Mouse (Mus musculus) lung, postnatal 36 days (tissue): Measurements from ENCODE around the gene Gale.
A peak's percentile ranks its signal among the peaks of the same experiment; 100 is the strongest.
"Not testable (repeated sequence)": the region's sequence is repeated elsewhere in the genome, so short reads cannot be mapped to it uniquely, and the experiment has no call there.

Experiments
- DNase-seq: peaks from one replicate; pipeline ENCODE4 v3.0.0; 2022; ENCODE audit warnings: mixed read lengths

Gene Gale

DNA sequence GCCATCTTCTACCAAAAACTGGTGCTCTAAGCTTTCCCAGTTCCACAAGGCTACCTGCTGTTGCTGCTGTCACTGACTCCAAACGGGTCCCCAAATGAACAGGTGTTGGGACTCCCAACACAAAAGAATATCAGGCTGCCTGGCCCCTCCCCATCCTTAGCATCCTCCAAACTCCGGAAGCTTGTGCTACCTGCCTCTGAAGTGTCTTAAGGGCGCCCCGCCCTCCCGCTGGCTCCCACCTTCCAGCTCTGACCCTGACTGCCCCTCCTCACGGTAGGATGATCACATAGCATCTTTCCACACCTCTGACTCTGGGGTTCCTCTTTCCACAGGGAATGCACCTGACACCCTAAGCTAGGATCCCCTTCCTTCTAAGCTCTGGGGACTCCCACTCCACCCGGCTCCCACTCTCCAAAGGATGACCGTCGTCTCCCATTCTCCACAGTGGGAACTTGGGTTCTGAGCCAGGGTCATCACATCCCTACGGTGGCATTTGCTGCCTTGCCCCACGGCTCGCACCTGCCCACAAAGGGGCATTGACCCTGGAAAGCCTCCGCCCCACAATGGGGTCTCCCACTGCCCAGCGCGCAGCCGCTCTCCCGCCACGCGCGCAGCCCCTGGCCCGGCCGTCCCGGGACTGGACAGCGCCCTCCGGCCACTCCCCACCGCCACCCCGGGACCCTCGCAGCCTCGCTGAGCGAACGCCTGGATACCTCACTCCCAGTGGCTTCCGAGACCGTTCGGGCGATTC, 8.5 kb downstream of the Gale start:
- no peak for DNase-seq

DNA sequence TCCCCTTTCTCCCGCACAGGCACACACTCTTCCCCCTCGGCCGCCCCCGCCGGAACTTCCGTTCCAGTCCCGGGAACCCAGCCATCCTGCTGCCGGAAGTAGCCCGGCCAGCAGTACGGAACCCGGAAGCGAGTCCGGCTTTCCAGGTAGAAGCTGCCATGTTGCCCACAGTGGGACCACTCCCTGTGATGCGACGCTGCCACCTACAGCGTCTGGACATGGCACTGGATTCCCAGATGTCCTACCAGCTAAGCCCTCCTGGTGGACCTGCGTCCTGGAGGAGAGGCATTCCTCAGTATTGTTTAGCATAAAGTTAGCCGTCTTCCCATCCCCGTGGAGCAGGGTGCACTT, 9.0 kb downstream of the Gale start, which contains the start of gene Lypla2:
Lypla2 (minus strand) TSS at position 71 of the 351 bp plus-strand sequence.
- peak; percentile 92 for DNase-seq

DNA sequence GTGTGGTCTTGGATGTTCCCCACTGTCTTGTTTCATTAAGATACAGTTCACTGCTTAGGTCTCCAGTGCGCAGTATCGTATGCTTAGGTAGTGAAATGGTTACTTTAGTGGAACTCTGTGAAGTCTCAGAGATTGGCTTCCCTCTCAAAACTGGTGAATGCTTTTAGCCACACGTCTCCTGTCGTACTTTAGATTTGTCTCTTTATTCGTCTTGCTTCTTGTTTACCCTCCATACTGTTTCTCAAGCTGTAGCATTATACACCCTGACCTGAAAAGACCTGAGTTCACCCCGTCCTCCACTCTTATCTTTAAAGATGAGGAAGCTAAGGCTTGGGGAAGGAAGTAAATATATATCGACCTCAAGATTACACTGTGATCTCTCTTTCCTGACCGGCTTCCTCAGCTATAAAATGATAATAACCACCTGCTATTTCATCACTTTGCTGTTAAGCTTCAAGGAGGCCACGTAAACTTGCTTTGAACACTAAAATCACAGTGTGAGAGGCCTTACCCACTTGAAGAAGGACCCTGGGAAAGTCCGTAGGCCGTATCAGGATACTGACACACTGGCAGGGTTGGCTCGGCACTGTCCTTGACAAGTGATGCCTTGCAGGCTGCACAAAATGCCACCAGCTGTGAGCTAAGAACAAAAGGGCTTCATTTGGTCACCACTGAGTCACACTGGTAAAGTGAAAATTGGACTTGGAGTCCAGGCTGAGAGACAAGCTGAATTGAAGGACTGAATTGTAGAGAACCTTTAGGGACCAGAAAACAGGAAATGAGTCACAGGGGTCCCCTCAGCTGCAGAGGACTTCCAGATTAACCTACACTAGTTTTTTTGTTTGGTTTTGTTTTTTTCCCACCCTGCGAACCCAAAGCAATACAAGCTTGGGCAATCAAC, 9.6 kb downstream of the Gale start:
- DNase-seq, result no peak

DNA sequence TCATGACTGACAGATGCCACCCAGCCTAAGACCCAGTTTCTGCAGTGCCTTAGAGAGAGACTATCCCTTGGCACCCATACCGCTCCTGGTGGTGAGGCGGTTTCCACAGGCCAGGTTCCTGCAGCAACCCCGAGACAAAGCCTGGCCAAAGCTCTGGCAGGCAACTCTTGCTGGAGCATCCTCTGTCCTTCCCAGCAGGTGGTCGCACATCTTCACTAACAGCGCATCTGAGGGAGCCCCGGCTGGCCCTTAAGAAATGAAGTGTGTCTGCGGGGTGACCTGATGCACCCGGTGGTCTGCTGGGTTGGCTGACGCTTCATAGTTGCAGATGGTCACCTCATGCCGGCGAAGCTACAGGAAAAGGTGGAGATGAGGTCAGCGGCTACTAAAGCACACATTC, 12.6 kb downstream of the Gale start:
- DNase-seq, result no peak

GRCm38 (mm10) chr4:135980223-135980622, 16.7 kb downstream of the Gale start:
- DNase-seq, result not testable (repeated sequence)

DNA sequence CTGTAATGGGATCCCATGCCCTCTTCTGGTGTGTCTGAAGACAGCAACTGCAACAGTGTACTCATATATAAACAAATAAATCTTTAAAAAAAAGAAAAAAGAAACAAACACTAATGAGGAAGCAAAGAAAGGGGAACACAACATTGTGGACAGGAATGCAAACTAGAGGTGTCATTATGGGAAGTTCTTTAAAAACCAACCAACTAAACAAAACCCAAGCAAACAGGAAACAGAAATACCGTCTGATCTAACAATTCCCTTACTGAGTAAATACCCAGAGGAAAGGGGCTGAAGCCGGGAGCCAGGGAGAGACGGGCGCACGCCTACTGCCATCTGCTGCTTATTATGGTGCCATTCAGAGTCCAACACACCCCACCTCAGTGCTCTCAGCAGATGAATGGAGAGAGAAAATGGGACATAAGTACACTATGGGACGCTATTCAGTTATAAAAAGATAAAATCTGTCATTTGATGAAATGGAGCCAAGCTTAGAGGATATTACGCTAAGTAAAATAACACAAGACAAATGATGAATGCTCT, 18.1 kb downstream of the Gale start:
- no peak for DNase-seq

- no peak for DNase-seq
Measured at GRCm38 (mm10) chr4:135984556-135984955, 21.0 kb downstream of the Gale start.

DNA sequence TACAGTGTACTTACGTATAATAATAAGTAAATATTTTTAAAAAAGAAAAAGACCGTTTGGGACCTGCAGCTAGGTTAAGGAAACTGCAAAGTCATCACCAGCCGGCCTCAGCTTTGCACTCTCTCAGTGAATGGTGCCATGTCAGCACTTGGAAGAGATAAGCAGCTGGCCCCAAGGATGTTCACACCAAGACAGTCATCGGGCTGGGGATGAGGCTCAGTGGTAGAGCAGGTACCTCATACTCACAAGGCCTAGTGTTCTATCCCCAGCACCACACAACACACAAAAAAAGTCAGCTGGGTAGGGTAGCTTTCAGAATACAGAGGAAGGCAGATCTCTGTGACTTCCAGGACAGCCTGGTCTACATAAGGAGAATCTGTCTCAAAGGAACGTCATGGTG, 21.7 kb downstream of the Gale start:
- no peak for DNase-seq

GRCm38 (mm10) chr4:135985769-135986168, 22.2 kb downstream of the Gale start:
- DNase-seq, result no peak

DNA sequence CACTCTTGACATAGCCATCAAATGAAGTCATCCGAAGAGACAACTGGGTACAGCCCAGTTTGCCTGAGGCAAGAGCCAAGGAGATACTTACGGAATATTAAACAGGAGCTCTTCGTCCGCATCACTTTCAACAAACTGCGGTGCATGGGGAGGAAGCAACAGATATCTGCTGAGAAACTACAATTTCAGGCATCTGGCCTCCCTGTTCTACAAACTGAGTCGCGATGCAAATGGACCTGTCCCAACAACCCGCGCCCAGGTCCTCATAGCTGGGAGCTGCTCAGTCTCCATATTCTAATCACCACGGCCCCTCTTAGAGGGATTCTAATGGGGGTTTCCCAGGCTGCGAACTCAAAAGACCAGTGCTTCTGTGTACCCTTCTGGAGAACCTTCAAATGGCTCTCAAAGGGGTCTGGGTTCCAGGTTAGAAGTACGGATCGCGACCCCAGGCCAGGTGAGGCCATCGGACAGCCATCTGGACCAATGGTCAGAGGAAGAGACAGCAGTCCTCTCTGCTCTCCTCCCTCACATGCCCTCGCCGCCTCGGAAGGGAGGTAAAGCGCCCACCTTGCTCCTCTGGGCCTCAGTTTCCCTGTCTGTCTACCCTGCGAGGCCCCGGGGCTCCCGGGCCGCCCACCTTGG, 22.9 kb downstream of the Gale start:
- DNase-seq, result no peak

DNA sequence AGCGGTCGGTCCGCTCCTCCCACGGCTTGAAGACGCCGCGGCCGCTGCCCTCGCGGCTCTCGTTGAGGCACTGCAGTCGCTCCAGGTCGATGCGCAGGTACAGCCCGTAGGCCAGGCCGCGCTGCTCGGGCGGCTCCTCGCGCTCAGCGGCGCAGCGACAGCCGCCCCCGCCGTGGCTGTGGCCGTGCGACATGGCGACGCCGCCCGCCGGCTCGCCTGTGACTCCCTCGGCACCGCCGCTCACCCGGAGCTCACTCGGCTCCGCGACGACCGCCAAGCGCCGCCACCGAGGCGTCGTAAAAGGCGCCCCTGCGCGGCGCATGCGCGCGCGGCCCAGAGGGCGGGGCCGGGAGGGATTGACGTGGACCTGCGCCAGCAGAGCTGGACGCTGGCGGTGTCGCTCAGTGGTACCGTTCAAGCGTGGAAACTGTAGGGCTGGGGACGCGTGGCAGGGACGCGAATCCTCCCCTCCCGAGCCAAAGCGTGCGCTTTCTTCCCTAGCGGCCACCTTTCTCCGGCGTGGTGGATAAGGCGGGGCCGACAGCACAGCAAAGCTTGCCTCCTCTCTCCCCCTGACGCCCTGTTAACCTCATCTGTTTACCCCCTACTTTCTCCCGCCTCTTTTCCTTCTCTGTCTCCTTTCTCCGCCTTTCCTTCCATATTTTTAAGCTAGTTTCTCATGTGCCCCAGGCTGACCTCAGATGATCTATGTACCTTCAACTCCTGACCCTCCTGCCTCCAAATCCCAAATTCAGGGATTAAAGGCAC, 23.6 kb downstream of the Gale start, which contains the start of gene Pithd1:
Pithd1 (minus strand) TSS at position 322 of the 768 bp plus-strand sequence.
- DNase-seq, result peak; percentile 94

DNA sequence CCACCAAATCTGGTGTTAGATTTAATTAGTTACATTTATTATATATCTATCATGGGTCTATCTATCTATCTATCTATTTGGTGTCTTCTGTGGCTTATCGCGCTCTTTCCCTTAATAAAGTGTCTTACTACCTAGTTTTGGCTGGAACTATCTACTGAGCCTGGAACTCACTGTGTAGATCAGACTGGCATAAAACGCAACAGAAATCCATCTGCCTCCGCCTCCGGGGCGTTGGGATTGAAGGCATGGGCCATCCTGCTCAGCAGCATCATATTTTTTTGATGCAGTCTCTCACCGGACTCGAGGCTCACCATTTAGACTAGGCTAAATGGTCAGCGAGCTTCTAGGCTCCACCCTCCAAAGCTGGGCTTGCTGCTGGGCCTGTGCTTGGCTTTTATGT, 24.2 kb downstream of the Gale start:
- no peak for DNase-seq

DNA sequence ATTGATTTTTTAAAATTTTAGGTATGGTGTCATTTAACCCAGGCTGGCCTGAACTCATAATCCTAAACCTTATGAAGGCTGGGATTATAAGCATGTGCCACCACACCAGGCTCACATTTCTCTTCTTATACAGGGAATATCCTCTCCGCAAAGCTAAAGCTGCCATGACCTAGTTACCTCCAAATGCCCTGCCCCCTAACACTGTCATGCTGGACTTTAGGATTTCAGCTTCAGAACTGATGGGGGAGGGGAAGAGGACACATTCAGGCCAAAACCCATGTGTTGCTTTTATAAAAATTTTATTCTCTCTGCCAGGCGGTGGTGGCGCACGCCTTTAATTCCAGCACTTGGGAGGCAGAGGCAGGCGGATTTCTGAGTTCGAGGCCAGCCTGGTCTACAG, 30.4 kb downstream of the Gale start:
- no peak for DNase-seq

- no peak for DNase-seq
Measured at GRCm38 (mm10) chr4:135995118-135995517, 31.6 kb downstream of the Gale start.

DNA sequence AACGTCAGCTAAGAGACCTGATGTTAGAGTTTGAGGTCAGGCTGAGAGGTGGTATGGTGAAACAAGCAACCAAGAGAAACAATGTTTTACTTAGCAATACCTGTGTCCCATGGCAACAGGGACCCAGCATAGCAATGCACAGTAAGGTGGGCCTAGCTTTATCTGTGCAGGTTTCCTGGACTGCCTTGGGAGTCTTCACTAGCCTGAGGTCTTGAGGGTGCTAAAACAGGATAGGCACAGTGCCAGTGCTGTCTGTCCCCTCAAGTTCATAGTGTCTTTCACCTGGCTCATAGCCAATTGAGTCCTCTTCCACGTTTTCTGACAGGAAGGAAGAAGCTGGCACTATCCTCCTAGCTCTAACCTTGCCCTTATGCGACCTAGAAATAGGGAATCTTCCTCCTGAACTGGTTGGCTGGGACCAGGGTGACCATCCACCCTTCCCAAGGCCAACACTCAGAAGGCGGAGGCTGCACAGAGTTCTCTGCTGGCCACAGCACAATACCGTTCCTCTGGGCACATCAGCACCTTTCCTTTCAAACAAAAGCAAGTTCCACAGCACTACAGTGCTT, 40.7 kb downstream of the Gale start:
- no peak for DNase-seq

DNA sequence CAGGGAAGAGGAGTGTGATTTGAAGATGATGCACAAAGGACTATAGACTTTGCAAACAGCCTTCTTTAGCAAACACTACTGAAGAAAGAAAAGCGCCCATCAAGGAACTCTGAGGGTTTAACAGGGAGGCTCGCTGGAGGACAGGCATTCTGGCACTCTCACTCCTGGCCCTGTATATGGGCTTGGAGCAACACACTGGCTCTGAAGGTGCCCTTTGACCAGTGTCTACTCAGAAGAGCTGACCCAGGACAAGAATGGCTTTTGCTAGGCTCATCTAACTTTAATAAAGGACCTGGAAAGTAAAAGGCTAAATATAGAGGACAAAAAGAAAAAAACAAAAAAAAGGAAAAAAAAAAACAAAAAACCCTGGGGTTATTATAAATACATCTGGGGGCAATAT, 41.4 kb downstream of the Gale start:
- DNase-seq, result no peak

DNA sequence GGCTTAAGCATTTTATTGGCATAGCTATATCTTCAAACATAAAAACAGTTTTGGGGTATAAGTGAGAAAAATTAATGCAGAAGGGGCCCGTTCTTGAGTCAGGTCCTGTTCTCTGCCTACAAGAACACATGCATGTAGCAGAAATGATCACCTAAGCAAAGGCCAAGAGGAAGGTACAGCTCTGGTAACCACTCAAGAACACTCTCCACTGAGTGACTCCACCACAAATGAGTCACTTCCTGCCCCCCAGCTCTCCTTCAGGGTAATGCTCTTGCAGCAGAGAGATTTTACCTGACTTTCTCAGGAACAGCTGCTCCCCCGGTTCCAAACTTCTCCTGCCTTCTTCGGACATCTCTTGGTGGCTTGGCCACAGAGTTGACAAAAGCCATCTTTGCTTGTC, 43.3 kb downstream of the Gale start:
- DNase-seq, result peak; percentile 27

DNA sequence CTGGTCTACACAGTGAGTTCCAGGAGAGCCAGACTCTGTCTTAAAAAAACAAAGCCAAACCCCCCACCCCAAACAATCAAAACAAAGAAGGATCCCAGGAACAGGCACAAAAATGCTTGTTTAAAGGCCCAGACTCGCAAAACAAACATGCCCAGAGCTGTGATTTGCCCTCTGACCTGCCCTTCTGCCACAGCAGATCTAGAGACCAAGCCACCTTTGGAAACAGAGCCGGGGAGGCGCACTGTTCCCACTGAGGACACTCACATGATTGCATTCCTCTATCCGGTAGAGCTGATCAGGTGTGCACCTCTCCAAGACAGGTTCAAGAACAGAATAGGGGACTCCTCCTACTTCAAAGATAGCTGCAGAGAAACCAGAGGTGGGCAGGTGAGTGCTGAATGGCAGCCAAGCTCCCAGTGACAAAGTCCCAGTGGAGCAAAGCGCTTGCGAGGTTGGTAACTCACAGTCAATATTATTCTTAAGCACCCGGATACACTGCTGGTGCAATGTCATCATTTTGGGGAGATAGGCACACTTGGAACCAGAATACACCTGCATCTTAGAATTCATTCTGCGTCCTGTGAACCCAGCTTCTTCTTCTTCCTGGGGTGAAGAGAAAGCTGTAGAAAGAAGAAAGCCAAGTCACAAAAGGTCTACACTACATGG, 45.4 kb downstream of the Gale start:
- DNase-seq, result no peak

DNA sequence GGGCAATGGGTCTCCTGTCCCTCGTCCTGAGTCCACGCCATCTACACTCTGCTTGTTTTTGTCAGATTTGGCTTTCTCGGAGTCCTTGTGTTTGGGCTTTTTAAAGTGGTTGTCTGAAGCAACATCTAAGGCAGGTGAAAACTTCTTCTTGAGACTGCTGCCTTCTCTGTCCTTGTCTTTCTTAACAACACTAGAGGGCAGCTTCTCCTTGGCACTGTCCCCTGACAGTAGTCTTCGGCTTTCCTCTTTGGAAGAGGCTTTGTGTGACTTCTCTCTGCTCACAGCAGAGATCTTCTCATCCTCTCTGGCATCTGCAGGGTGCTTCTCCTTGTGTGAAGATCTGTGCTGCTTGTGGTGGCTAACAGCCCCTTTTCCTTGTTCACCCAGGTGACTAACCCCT, 47.1 kb downstream of the Gale start:
- DNase-seq, result no peak

GRCm38 (mm10) chr4:136016059-136016602, 52.6 kb downstream of the Gale start:
- no peak for DNase-seq
